Mouse (Mus musculus) monocyte, adult 5-6 weeks (primary cell): ENCODE results near the gene Adamts20. TPM values are rescaled to one million over a fixed set of nuclear protein-coding genes. Genes with fewer than 3 reads are reported as not detected.
"Not testable (repeated sequence)": the region's sequence is repeated elsewhere in the genome, so short reads cannot be mapped to it uniquely, and the experiment has no call there.

Experiments
- ATAC-seq: fragments of 153-309, 156-312 bp; replicated peaks from 2 replicates; pipeline ENCODE4 v1.8.0; 2017; ENCODE audit warnings: mild to moderate bottlenecking; ENCODE audit not compliant: low TSS enrichment, insufficient number of reproducible peaks, severe bottlenecking, poor library complexity, low FRiP score
- total RNA-seq: library from RNA; stranded (forward); fragments of 200-1000, 200-491, 200-594 nt; gene quantifications from 3 replicates; pipeline ENCODE4 v1.2.3, GENCODE M21; 2017

The Adamts20 gene
- total RNA-seq, 1 experiment from 2014 or later: not detected

DNA sequence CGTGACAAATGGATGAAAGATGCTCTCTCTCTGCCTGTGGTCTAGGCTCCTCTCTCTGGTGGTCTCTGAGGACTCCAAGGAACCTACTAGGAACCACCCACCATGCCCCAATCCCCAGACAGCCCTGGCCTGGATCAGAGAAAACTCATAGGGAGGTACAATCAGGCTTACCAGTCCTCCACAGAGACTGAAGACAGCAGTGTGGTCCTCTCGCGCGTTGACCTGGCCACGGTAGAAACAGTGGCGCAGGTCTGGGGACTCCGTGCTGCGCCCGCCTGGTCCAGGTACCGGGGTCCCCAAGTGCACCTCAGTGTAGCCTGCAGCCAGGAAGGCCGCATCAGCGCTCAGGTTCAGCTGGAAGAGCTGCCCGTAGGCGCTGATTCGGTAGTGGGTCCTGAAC lies 62.2 kb downstream of the Adamts20 start:
- no peak for ATAC-seq

GRCm38 (mm10) chr15:94392737-94393136 lies 72.5 kb downstream of the Adamts20 start:
- no peak for ATAC-seq

DNA sequence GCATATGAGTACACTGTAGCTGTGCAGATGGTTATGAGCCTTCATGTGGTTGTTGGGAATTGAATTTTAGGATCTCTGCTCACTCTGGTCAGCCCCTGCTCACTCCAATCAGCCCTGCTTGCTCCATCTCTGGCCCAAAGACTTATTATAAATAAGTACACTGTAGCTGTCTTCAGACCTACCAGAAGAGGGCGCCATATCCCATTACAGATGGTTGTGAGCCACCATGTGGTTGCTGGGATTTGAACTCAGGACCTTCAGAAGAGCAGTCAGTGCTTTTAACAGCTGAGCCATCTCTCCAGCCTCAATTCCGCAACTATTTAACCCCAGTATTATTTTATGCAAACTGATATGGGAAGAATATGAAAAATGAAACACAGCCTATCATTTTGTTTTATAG lies 75.1 kb downstream of the Adamts20 start:
- ATAC-seq: not testable (repeated sequence)

DNA sequence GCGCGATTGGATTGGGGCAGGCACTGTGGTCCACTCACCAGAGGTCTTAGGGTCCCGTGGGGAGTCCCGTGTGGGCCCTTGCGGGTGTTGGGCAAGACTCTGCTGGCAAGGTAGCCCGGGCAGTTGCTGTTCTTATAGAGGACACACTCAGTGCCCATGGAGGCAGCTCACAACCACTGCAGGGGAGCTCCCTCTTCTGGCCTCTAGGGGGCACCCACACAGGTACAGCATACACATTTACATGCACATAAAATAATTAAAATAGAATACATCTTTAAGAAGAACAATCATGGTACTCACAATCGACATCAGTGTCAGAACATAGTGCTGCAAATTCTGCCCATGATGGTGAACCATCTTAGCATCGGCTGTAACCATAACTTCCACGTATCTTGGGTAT lies 85.8 kb downstream of the Adamts20 start:
- no peak for ATAC-seq

GRCm38 (mm10) chr15:94372548-94372947 lies 92.7 kb downstream of the Adamts20 start:
- ATAC-seq: no peak

DNA sequence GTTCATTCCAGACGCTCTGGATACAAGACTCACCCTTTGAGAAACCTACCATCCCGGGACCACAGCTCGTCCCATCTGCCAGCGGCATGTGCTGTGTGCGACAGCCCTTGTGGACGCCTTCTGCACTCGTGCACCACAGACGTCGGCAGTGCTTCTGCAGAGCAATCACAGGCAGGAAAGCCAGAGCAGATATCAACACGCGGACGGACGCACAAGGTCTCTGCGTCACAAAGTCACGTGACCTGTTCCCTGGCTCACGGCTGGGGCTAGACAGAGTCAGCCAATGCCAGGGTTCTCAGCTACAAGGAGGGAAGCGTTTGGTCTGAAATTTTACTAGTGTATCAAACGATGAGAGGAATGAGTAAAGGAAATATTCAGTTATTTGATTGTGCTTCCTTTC lies 116.2 kb downstream of the Adamts20 start:
- ATAC-seq: no peak

GRCm38 (mm10) chr15:94344317-94344716 lies 120.9 kb downstream of the Adamts20 start:
- ATAC-seq: no peak

DNA sequence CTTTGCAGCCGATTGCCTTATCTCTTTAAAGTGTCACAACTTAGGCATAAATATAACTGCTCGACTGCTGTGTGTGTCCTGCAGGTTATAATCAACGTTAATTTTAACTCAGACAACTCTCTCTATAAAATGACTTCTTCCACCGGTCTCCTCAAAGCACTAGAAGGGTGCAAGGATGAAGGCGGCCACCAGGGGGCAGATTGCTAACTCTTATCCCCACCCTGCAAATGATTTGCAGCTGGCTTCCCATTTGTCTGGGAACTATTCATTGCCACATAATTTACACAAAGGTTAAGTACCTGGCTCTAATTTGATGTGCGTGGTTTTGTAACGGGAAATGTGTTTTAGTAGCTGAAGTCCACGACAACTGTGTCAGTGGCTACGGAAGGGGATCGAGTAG lies 122.9 kb downstream of the Adamts20 start:
- no peak for ATAC-seq

GRCm38 (mm10) chr15:94339011-94339410 lies 126.2 kb downstream of the Adamts20 start:
- ATAC-seq: no peak

- no peak for ATAC-seq
Measured at GRCm38 (mm10) chr15:94334586-94334985, 130.6 kb downstream of the Adamts20 start.

GRCm38 (mm10) chr15:94326626-94327025 lies 138.6 kb downstream of the Adamts20 start:
- ATAC-seq: no peak

- ATAC-seq: no peak
Measured at GRCm38 (mm10) chr15:94325509-94326181, 139.6 kb downstream of the Adamts20 start.

GRCm38 (mm10) chr15:94316171-94316570 lies 149.0 kb downstream of the Adamts20 start:
- ATAC-seq: no peak

DNA sequence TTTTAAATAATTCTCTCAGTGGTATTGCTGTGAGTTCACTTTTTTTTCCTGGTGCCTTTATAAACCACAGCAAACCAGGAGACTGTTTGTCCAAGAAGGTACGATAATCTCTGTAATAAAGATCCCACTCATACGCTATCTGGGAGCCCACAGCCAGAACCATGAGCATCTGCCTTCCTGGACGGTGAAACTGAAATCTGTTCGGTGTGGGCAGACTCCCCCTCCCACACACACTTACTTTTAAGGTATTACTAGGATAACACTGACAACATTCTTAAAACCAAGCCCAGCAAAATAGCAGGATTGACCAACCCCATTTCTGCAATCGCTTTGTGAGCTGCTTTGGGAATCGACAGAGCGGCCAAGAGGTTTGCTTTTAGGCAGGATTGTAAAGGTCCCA lies 155.5 kb downstream of the Adamts20 start:
- no peak for ATAC-seq

DNA sequence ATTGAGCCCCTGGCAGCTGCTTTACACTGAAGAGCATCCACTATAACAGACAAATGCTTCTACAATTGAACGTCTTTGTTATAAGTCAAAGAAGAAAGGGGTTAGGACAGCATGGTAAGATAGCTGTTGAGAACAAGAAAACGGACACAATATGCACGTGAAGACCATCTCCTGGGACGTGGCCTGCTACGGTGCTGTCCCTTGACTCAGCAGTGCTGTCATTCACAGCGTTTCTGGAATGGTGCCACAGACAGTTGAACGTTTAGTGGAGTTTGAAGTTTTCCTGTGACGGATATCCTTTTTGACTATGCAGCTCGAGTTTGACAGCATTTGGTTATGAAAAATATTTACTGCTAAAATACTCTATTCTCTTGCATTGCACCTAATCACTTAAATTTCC lies 157.3 kb downstream of the Adamts20 start:
- ATAC-seq: no peak

DNA sequence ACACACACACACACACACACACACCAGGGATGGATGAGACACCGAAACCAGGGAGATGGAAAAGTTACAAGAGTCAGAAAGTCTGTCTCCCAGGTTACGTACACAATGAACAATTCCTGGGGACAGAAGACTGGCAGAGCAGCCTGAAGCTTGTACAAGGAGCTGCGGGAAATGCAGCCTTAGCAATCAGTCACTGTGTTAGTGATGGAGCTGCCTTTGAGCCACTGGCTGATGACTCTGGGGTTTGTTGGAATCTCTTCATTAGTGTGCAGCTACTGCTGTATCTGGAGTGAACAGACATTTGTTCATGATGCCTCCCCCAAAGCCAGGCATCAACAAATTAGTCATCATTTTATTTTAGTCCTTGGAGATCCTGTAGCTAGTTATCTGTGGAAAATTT lies 162.1 kb downstream of the Adamts20 start:
- no peak for ATAC-seq

DNA sequence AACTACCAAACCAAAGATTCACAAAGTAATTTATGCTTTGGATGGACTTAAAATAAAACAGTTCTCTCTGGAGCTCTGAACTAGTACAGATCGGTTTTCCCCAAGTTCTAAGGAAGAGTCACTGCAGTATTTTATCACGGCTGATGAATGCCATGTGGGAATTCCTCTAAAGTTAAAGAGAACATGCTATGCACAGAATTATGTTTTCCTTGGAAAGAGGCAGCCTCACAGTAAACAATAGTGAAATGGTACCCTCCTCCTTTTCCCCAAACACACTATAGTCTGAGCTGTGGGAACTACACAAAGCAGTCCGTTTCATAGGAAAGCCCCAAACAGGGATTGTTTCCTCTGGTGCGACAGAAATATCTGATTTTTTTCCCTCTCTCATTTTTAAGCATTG lies 171.1 kb downstream of the Adamts20 start:
- ATAC-seq: no peak

DNA sequence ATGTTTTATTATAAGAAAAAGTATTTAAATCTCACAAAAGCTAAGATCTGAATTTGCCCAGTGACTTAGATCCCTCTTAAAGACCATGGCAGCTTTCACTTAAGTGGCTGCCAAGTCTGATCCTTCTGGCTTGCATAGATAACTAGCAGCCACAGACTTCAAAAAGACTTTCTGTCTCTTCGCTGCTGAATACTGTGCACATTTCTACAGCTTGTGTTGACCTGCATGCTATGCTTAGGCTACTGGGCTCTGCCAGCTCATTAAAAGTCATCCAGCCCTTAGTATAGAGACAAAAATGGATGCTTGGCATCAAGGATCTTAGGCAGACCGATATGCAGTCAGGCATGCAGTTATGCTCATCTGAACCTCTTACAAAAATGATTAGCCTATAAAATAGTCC lies 177.2 kb downstream of the Adamts20 start:
- no peak for ATAC-seq

DNA sequence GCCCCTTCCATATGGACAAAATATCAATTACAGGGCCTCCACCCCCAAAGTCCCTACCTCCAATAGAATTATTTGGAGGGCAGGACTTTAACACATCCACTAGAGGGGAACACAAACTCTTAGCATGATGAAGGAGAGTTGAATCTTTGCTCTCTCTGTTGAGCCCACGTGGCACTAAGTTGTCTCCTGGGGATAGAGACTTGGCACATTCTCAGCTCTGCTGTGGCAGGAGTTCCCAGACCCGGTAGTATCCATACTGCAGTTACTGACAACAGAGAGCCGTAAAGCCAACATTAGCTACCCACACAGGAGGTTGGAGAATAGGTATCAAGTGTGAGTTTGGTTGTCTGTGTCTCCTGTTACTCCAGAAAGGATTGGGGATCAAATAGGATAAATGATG lies 177.7 kb downstream of the Adamts20 start:
- no peak for ATAC-seq

DNA sequence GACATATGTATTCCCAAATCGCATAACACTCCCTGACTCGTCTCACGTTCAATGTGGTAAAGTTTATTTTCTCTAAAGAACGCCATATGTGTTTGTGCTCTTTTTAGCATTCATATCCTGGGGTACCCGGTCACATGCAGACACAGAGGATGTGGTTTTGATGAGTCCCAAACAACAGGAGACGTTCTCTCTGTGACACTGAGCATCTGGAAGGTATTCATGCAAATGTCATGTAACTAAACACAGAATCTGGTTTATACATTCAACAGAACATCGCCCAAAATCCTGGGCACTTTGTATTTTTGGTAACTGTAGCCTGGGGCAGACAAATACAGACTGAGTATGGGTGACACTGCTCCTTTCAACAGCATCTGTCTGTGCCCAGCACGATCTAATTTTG lies 188.8 kb downstream of the Adamts20 start:
- no peak for ATAC-seq

DNA sequence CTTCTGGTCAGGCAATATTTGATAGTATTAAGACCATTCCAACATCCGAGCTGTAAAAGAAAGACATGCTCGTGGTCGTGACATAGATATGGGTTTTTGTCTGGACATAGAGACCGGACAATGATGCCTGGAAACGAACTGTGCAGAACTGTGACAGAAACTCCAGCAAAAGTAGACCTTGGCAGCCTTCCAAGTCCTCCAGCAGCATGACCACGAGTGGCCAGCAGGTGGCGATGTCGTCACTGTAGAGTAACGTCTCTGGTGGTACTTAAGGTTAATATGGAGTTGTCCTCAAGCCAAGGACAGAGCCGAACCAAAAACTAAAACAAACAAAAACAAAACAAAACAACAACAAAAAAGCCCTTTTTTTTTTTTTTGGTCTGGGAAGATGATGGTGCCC lies 199.6 kb downstream of the Adamts20 start:
- ATAC-seq: no peak
